8 mouse cellular contexts compared by ENCODE assay signal in the genomic region with DNA sequence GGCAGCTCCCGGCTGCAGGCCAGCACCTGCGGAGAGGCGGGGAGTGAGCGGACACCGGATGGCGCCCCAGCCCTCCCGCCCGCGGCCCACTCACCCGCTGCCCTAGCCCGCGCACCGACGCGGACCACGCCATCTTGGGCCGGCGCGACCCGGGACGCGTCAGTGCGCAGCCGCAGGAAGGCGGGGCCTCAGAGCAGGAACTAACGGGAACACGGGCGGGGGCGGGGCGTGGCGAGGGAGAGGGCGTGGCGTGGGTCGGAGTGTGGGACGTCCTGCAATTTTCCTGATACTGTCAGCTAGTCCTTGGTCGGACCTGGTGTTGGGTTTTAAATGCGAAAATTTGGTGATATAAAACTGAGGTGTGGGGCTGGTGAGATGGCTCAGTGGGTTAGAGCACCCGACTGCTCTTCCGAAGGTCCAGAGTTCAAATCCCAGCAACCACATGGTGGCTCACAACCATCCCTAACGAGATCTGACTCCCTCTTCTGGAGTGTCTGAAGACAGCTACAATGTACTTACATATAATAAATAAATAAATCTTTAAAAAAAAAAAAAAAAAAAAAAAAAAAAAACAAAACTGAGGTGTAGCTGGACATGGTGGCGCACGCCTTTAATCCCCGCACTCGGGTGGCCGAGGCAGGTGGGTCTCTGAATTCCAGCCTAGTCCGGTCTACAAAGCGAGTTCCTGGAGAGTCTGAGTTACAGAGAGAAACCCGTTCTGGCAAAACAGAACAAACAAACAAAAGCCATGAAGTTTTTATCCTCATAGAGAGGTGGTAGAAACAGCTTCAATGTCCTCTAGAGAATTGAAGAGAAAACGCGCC. TPM values are rescaled to one million over a fixed set of nuclear protein-coding genes. Genes with fewer than 3 reads are reported as not detected.
DNase-seq lines count a peak whose midpoint lies in the region; ATAC-seq lines count a peak whose summit lies in the region.

No protein-coding gene starts in this region.

- no peaks in the 10 kb centered on the region for H3K9me3 ChIP-seq in intestine, embryonic 15.5 days

- H3K27ac ChIP-seq in intestine, embryonic 15.5 days = peak overlapping the region; percentile 75

- DNase-seq in adrenal gland, adult 2 months = peak; percentile 94
- peak; percentile 94 for DNase-seq in embryo, embryonic 11 days
- DNase-seq in gastrocnemius, postnatal 36 days = peak; percentile 86 to 91
- peak; percentile 79 to 86 for DNase-seq in left cerebral cortex, postnatal 14 days (ENCODE audit: low spot score in 2 of 2)
- DNase-seq in right cerebral cortex, postnatal 14 days = peak; percentile 88
- peak; percentile 92 for DNase-seq in urinary bladder, postnatal 25 days (ENCODE audit: low spot score)

- peak overlapping the region; percentile 90 for H3K4me3 ChIP-seq in intestine, embryonic 15.5 days (replicated peaks)

- H3K27me3 ChIP-seq in intestine, embryonic 15.5 days (replicated peaks) = no peaks in the 10 kb centered on the region

- H3K4me1 ChIP-seq in intestine, embryonic 15.5 days (replicated peaks) = peaks cover 9% of the 10 kb centered on the region; the same call in 1 of the 2 replicates

- intact Hi-C loops in gastrocnemius, postnatal 36 days (cut with DNase I) = loop anchor here (5.0 to 10.0 kb wide), 2 partner anchors 75 to 423 kb away; no protein-coding TSS in a partner anchor
- intact Hi-C loops in left cerebral cortex, postnatal 14 days (cut with DNase I) = no loop called here

- peak overlapping the region; percentile 72 for H3K4me2 ChIP-seq in intestine, embryonic 15.5 days (replicated peaks)

- peaks cover 9% of the 10 kb centered on the region for H3K36me3 ChIP-seq in intestine, embryonic 15.5 days

- H3K9ac ChIP-seq in intestine, embryonic 15.5 days = peak overlapping the region; percentile 88

- peak; percentile 98 for ATAC-seq in intestine, embryonic 15.5 days
- ATAC-seq in megakaryocyte-erythroid progenitor cell, adult 5-6 weeks (replicated peaks; ENCODE audit: low FRiP score, low TSS enrichment, poor library complexity, severe bottlenecking) = peak; percentile 92

- 17% methylated on average over 50 of the region's 50 CpGs for WGBS in intestine, embryonic 15.5 days

RNA-seq across cellular contexts. Expression of a gene that starts 7.7 kb away (rescaled TPM):
- 100 to 1,000 TPM; 137 to 178 TPM for total RNA-seq in adrenal gland, adult 2 months (2021)
- 740 and 796 TPM in 2 replicates for polyA plus RNA-seq in adrenal gland, adult 2 months (2012; rRNA removed)
- 10 to 100 TPM; 87.6 to 97.9 TPM for total RNA-seq in gastrocnemius, postnatal 36 days (2021)
- polyA plus RNA-seq in intestine, embryonic 15.5 days (2015; fragmentation: Nextera tagmentation; extraction: Ambion mirVana) = 209 and 230 TPM in 2 replicates
- 10 to 100 TPM; 88.4 to 89.7 TPM for total RNA-seq in left cerebral cortex, postnatal 14 days (2021)
- 128 and 195 TPM in 2 replicates for total RNA-seq in megakaryocyte-erythroid progenitor cell, adult 5-6 weeks (2014; fragmentation: Nextera tagmentation)
- total RNA-seq in megakaryocyte-erythroid progenitor cell, adult 5-6 weeks (2017) = 72.1 and 95.9 TPM in 2 replicates

RNA-seq across cellular contexts. Expression of a gene that starts 54.4 kb away (rescaled TPM):
- total RNA-seq in adrenal gland, adult 2 months (2021) = 10 to 100 TPM; 63.8 to 65.2 TPM
- 30.6 and 34.0 TPM in 2 replicates for polyA plus RNA-seq in adrenal gland, adult 2 months (2012; rRNA removed)
- total RNA-seq in gastrocnemius, postnatal 36 days (2021) = 10 to 100 TPM; 39.1 to 40.1 TPM
- polyA plus RNA-seq in intestine, embryonic 15.5 days (2015; fragmentation: Nextera tagmentation; extraction: Ambion mirVana) = 21.3 and 21.4 TPM in 2 replicates
- total RNA-seq in left cerebral cortex, postnatal 14 days (2021) = 10 to 100 TPM; 55.9 to 60.8 TPM
- total RNA-seq in megakaryocyte-erythroid progenitor cell, adult 5-6 weeks (2014; fragmentation: Nextera tagmentation) = 6.8 and 12.1 TPM in 2 replicates
- 5.9 and 7.8 TPM in 2 replicates for total RNA-seq in megakaryocyte-erythroid progenitor cell, adult 5-6 weeks (2017)

Comparison
In these comparisons a context has a peak if more than half of its experiments do, and no peak if none do; other contexts are left out.
1. Peak in every context shown above with its lines: DNase-seq, ATAC-seq, H3K4me3 ChIP-seq and H3K27ac ChIP-seq.